Mouse (Mus musculus) urinary bladder, adult 18-20 months (tissue): ENCODE data around the gene Smad9.

Source experiments
- DNase-seq, 2 experiments: peaks; one replicate each; pipeline ENCODE4 v3.0.0; 2022; ENCODE audit warnings: low spot score in 2 of 2, mixed read lengths in 2 of 2

The Smad9 gene

GRCm38 (mm10) chr3:54755145-54756041 lies at the start of gene Smad9:
Gene Smad9 (plus strand): TSS chr3:54755582.
- DNase-seq: peak; percentile 48 to 52

GRCm38 (mm10) chr3:54708972-54709371 lies 46.4 kb upstream of the Smad9 start:
- no peak for DNase-seq

DNA sequence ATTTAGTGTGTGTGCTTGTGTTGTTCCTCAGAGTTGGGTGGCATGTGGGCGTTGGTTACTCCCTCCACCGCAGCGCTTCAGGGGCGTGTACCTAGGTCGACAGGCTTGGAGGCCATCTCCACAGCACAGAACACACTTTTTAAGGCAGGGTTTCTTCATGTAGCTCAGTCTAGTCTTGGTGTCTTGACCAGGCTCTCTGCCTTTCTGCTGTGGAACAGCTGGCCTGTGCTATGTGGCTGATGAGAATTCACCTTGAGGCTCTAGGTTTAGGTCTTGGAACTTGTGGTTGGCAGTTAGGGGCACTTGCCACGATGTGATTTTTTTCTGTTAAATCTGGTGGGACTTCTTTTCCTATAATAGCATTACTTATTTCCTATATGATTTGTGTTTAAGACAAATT lies 41.1 kb upstream of the Smad9 start, which contains the start of gene Gm21958:
TSS of gene Gm21958 (minus strand) at position 101 of the 400 bp plus-strand sequence.
- no peak for DNase-seq

GRCm38 (mm10) chr3:54715461-54715860 lies 39.9 kb upstream of the Smad9 start:
- DNase-seq: no peak

DNA sequence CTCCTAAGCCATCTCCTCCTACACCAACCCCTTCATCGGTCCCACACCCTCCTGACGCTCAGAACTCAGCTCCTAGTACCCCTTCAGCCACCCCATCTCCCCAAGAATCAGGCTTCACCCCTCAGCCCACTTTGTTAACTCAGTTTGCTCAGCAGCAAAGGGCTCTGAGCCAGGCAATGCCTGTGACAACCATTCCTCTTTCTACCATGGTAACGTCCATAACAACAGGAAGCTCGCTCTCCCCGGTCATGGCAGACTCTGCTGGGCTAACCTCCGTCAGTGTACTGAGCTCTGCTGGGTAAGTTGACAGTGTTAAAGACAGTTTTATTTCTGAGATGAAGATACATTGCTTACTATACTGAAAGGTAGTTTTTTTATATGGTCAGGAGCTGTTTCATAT lies 38.0 kb upstream of the Smad9 start:
- DNase-seq: no peak

DNA sequence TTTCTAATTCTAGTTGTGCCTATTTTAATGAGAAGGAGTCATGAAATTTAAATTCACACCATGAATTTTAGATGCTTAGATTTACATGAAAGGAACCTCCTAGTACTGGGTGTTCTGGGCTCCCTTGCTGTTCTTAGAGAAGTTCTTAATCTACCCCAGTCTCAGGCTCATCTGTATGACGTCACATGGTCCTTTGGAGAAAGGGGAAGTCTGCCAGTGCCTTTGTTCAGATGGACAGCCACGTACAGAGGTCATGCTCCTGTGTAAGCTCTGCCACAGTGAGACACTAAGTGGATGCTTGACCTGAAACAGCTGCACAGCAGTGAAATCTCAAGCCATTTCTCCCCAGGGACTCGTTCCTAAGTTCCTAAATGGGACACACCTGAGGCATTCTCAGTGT lies 36.4 kb upstream of the Smad9 start:
- DNase-seq: no peak

GRCm38 (mm10) chr3:54723741-54724500 lies 31.5 kb upstream of the Smad9 start:
- peak in 1 of 2 experiments; percentile 8 for DNase-seq

GRCm38 (mm10) chr3:54725344-54725743 lies 30.0 kb upstream of the Smad9 start:
- no peak for DNase-seq

GRCm38 (mm10) chr3:54727588-54727987 lies 27.8 kb upstream of the Smad9 start:
- no peak for DNase-seq

GRCm38 (mm10) chr3:54728100-54728499 lies 27.3 kb upstream of the Smad9 start:
- no peak for DNase-seq

- no peak for DNase-seq
These were observed 23.7 kb upstream of the Smad9 start for GRCm38 (mm10) chr3:54731626-54732150.

DNA sequence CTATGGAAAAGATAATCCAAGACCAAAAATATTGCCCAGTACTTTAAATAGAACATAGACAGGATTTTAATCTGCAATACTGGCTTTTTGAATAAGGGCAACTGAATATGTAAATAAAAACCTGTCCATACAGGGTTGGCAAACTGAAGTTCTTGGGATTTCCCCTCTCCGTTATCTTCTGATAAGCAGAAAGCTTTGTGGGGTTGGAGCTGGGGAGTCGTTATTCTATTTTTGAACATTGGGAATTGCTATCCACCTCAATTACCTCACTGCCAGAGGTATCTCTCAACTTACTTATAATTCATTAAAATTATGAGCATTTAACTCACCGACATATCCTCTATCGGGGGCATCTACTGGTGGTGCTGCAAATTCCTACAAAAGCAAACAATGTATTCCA lies 23.0 kb upstream of the Smad9 start:
- no peak for DNase-seq

GRCm38 (mm10) chr3:54734411-54735246 lies 20.8 kb upstream of the Smad9 start:
- peak; percentile 79 for DNase-seq

DNA sequence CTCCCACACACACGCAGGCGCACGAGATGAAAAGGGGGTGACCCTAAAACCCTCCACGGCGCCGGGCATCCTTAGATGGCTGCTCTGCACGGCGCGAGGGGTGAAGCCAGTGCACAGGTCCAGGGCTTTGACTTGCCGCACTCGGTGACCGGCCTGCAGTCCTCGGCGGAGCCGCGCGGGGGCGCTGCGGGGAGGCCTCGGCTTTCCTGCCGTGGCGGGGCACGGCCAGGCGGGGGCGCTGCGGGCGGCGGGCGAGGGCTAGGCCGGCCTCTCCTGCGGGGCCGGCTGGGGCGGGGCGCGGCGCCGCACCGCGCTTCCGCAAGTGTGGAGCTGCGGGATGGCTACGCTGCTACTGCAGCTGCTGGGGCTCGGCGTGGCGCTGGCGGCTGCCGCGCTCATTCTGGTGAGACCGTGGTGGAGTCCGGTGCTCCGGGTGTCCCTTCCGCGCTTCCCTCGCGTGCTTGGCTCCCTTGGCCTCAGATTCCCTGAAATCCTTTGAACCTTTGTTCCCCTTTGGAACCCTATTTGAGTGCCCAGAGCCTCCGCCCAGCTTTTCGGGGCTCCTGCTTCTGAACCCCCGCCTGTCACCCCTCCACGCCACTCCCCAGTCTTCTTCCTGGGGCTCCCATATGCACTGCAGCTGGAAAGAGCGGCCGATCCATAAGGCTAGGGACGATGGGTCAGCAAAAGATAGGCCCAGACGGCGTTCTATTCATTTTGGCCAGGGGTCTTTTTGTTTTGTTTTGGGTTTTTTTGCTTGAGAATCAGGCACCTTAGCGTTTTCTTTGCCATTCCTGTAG lies 19.9 kb upstream of the Smad9 start, which contains the start of the genes Exosc8 and Alg5:
TSS of gene Exosc8 (minus strand) at position 147 of the 800 bp plus-strand sequence.
TSS of gene Alg5 (plus strand) at position 293 of the 800 bp plus-strand sequence.
- DNase-seq: peak; percentile 86 to 96

GRCm38 (mm10) chr3:54736101-54736927 lies 19.1 kb upstream of the Smad9 start:
- peak in 1 of 2 experiments; percentile 10 for DNase-seq

DNA sequence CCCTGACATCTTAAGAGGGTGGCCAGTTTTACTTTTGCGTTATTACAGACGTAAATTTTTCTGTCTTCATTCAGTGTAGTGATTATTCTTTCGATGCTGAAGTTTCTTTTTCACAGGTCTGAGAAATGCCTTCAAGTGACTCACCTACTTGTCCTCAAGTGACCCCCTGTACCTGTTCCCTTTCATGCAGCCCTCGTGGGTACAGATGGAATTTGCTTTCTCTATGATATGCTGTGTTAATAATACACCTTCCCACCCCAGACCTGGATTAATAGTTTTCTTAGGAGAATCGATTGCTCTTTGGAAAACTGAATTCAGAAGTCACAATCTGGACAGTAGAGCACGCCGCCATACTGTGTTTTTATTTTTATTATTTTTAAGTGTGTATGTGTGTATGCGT lies 18.1 kb upstream of the Smad9 start:
- DNase-seq: no peak

- DNase-seq: no peak
These were observed 13.4 kb upstream of the Smad9 start for GRCm38 (mm10) chr3:54741965-54742364.

DNA sequence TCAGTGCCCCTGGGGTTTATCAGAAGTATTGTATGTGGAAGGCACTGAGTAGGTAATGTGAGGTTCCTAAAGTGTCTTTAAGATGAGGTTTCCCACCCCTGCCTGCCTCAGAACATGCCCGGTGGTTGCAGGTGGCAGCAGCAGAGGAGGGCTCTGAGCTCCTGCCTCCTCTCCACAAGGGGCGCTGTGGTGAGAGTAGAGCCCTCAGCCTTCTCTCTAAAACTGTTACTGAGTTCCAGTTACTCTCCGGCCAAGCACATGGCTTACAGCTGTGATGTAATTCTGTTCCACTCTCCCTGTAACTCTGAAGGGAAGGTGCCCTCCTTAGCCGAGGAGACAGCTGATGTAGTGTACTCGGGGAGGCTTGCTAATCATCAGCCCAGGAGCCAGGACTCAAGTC lies 9.6 kb upstream of the Smad9 start:
- no peak for DNase-seq

GRCm38 (mm10) chr3:54753411-54753810 lies 2.0 kb upstream of the Smad9 start:
- DNase-seq: no peak

GRCm38 (mm10) chr3:54756058-54756457 lies 676 bp downstream of the Smad9 start:
- no peak for DNase-seq
